Mouse (Mus musculus) heart, adult 18-20 months (tissue): Measurements from ENCODE around the gene Nlrp10. TPM values are rescaled to one million over a fixed set of nuclear protein-coding genes. Genes with fewer than 3 reads are reported as not detected.

Source experiments
- DNase-seq, 2 experiments: peaks; one replicate each; pipeline ENCODE4 v3.0.0; 2021 to 2022; ENCODE audit warnings: mixed read lengths in 1 of 2
- total RNA-seq, 2 experiments: library from RNA; stranded (reverse); gene quantifications; 2 replicates each; pipeline ENCODE4 v1.2.3; 2021

Gene Nlrp10
- total RNA-seq, 2 experiments from 2014 or later, result 19.7 to 19.8 TPM

DNA sequence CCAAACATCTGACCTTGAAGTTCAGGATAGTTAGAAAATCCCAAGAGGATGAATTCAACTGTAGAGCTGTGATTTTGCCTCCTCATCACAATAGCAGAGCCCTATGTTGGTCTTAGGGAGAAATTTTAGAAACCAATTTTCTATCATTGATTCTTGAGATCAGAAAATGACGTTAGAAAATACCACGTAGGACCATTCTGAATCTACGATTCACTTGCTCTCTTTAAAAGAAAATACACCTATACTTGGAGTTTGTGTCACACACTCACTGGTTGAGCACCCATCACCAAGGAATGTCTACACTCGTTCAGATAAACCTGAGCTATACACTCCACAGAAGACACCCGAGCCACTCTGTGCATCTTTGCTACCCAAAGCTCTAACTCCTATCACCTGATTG, 35.7 kb downstream of the Nlrp10 start, which contains the start of gene Olfr519:
Gene Olfr519 (minus strand): TSS at position 101 of the 400 bp plus-strand sequence.
- DNase-seq, result no peak

DNA sequence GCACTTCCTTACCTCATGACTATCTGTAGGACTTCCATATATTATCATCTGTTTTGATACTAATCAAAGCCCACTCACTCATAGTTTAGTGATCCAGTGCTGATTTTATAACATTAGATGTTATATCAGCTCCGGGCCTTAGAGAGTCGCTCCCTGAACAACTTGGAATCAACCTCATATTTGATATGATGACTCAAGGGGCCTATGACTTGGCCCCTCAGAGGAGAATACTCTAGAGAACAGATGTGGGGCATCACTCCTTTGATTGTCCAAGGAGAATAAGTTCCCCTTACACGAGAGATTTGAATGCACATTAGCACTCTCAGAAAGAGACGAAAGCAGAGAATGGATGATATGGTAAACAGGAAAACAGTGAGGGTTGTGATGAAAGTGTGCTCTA, 45.1 kb downstream of the Nlrp10 start, which contains the start of gene Olfr518:
Gene Olfr518 (minus strand): TSS at position 101 of the 400 bp plus-strand sequence.
- DNase-seq, result no peak

DNA sequence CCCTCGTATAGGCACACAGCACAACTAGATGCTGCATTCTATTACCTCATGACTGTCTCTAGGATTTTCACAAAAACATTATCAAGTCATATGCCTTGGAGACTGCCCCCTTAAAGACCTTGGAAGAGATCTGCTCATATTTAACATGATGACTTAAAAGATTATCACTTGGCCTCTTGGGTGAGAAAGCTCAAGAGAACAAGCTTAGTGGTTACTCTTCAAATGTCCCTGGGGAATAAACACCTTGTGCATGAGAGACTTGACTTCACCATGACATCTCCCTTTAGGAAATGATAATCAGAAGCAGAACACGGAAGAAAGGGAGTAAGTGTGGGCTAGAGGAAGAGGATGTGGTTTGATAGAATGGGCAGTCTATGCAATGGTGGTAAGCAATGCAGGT, 57.7 kb downstream of the Nlrp10 start, which contains the start of gene Olfr517:
Gene Olfr517 (minus strand): TSS at position 101 of the 400 bp plus-strand sequence.
- DNase-seq, result no peak

Other genes starting within 250 kb of the Nlrp10 start
- not detected for gene Olfr512, start 216.9 kb downstream of the Nlrp10 start, total RNA-seq
- not detected for gene Olfr513, start 179.2 kb downstream of the Nlrp10 start, total RNA-seq
- not detected for gene Olfr514, start 104.2 kb downstream of the Nlrp10 start, total RNA-seq
- not detected for gene Olfr516, start 79.6 kb downstream of the Nlrp10 start, total RNA-seq
- not detected for gene Olfr517, start 57.8 kb downstream of the Nlrp10 start, total RNA-seq
- not detected for gene Olfr518, start 45.2 kb downstream of the Nlrp10 start, total RNA-seq
- not detected for gene Olfr519, start 35.8 kb downstream of the Nlrp10 start, total RNA-seq
- 10 to 100 TPM; 88.1 to 95.2 TPM for gene Eif3f, start 4.2 kb upstream of the Nlrp10 start, total RNA-seq
- gene Tub, start 20.2 kb upstream of the Nlrp10 start, total RNA-seq, result under 1 TPM; 0.35 to 0.41 TPM
- 1 to 10 TPM; 2.6 to 3.4 TPM for gene Ric3, start 153.2 kb upstream of the Nlrp10 start, total RNA-seq
- 1 to 10 TPM; 2.6 to 3.5 TPM for gene Lmo1, start 245.0 kb upstream of the Nlrp10 start, total RNA-seq